Mouse (Mus musculus): Measurements from ENCODE around the gene Gm20532. TPM values are rescaled to one million over a fixed set of nuclear protein-coding genes. Genes with fewer than 3 reads are reported as not detected.

Gm20532 gene
- polyA plus RNA-seq, 1 experiment from 2014 or later, result not detected

DNA sequence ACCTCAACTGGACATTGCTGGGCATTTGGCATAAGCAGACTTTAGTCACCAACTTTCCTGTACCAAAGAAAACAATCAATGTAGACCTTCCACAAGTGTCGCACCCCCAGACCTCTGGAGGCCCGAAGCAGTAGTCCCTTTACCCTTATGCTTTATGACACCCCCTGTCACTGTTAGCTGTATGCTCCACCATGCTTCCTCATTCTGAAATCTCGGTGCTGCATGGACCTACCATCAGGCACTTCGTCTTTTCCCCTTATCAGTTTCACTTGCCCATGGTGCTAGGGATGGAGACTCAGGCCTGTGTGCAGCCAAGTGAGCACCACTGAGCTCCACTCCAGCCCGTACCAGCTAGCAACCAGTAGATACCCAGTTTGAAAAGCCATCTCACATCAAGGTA, 51.6 kb downstream of the Gm20532 start:
- H3K27me3 ChIP-seq, result no peaks in the 10 kb centered on the region
- H3K9ac ChIP-seq, result peak overlapping the region; percentile 96; the same call in 1 of the 2 replicates
- no peak overlapping the region for H3K27ac ChIP-seq
- peaks cover 25% of the 10 kb centered on the region for H3K4me1 ChIP-seq
- H3K4me2 ChIP-seq (replicated peaks), result peak overlapping the region; percentile 79
- H3K36me3 ChIP-seq, result peaks cover 43% of the 10 kb centered on the region
- ATAC-seq (ENCODE audit: insufficient number of reproducible peaks, insufficient read depth, low FRiP score, low TSS enrichment), result no peak
- 85% methylated on average over 5 of the region's 5 CpGs for WGBS
- no peaks in the 10 kb centered on the region for H3K9me3 ChIP-seq
- peak overlapping the region; percentile 94 for H3K4me3 ChIP-seq

GRCm38 (mm10) chr2:26638572-26638971, 52.1 kb downstream of the Gm20532 start:
- H3K9me3 ChIP-seq, result no peaks in the 10 kb centered on the region
- WGBS, result 71% methylated on average over 5 of the region's 5 CpGs
- ATAC-seq (ENCODE audit: insufficient number of reproducible peaks, insufficient read depth, low FRiP score, low TSS enrichment), result no peak
- H3K9ac ChIP-seq, result peak overlapping the region; percentile 96
- H3K36me3 ChIP-seq, result peaks cover 41% of the 10 kb centered on the region
- no peak overlapping the region for H3K27ac ChIP-seq
- peak overlapping the region; percentile 94 for H3K4me3 ChIP-seq
- H3K27me3 ChIP-seq, result no peaks in the 10 kb centered on the region
- H3K4me2 ChIP-seq (replicated peaks), result peak overlapping the region; percentile 79
- H3K4me1 ChIP-seq, result peaks cover 25% of the 10 kb centered on the region

DNA sequence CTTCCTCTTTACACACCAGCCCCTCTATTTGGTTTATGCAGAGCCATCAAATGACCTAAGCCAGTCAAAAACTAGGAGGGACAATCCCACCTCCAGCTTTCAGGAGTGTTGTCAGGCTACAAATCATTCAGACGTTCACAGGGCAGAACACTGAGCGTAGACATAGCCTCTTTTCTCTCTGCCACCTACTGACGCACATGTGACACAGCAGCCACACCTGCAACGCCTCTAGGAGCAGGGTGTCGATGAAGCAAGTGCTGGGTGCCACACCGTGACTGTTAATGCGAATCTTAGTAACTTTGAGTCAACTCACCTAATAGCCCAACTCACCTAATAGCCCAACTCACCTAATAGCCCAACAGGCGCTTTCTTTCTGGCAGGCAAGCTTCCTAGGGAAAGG, 52.6 kb downstream of the Gm20532 start:
- Histone ChIP-seq H3K4me2 (replicated peaks) (peak overlapping the region; percentile 79), H3K4me3 (peak overlapping the region; percentile 94), H3K27me3 (no peaks in the 10 kb centered on the region), H3K36me3 (peaks cover 41% of the 10 kb centered on the region), H3K4me1 (peaks cover 25% of the 10 kb centered on the region), H3K27ac (0 out of 2 replicates have a peak overlapping the region, but pooled peaks have one; percentile 46), H3K9me3 (no peaks in the 10 kb centered on the region), H3K9ac (peak overlapping the region; percentile 96)
- WGBS, result 5% methylated on average over 8 of the region's 8 CpGs
- ATAC-seq (ENCODE audit: insufficient number of reproducible peaks, insufficient read depth, low FRiP score, low TSS enrichment), result no peak

DNA sequence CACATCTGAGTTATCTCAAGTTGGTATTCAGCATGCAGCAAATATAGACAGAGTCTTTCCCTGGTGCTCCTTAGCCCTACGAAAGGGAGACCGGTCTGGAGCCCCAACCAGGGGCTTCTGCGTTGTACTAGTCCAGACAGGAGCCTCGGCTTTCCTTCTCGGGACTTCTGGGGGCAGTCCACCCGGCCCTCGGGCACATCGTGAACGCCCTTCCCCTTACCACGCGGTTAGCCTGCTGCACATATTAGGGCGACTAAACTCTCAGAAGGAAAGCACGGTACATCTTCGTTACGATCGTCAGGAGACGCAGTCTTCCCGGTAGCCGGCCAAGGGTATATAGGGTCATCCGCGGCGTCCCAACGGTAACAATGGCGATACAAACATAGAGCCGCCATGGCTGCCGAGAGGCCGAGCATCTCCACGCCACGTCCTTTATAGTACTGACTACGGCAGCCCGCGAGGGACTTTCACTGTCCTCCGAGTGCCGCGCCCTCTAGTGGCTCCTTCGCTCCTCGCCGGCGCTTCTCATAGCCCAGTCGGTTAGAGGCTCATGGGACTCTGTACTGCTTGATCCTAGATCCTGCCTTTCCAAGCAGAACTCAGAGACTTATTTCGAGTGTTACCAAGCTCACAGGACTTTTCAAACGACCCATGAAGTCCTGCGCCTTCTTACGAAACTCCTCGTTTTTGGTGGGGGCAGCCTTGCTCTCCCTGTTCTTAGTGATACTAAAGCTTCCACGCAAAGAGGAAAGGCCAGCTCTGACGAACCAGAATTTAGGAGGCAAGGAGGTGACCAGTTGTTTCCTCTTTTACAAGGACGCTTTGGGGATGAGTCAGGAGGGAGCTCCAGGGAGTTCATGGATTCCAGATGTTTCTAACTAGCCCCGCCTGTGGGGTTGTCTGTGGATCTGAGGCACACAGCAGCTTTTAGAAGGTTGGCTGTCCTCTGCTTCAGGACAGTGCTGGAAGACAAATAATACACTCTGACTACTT, 53.7 kb downstream of the Gm20532 start:
- no peaks in the 10 kb centered on the region for H3K27me3 ChIP-seq
- WGBS, result 3% methylated on average over 49 of the region's 49 CpGs
- ATAC-seq (ENCODE audit: insufficient number of reproducible peaks, insufficient read depth, low FRiP score, low TSS enrichment), result peak; percentile 70

GRCm38 (mm10) chr2:26641006-26641647, 54.7 kb downstream of the Gm20532 start:
- H3K27me3 ChIP-seq, result no peaks in the 10 kb centered on the region
- H3K4me1 ChIP-seq, result peaks cover 25% of the 10 kb centered on the region
- no peak overlapping the region for H3K27ac ChIP-seq
- no peak overlapping the region for H3K4me3 ChIP-seq
- no peak overlapping the region; the same call in 1 of the 2 replicates for H3K9ac ChIP-seq
- H3K9me3 ChIP-seq, result no peaks in the 10 kb centered on the region
- WGBS, result 77% methylated on average over 7 of the region's 7 CpGs
- no peak overlapping the region for H3K4me2 ChIP-seq (replicated peaks)
- peaks cover 27% of the 10 kb centered on the region for H3K36me3 ChIP-seq
- ATAC-seq (ENCODE audit: insufficient number of reproducible peaks, insufficient read depth, low FRiP score, low TSS enrichment), result no peak

More for the DNA sequence above, 53.7 kb downstream of the Gm20532 start:
- Histone ChIP-seq H3K27ac (peak overlapping the region; percentile 80), H3K4me3 (peak overlapping the region; percentile 94), H3K9me3 (no peaks in the 10 kb centered on the region), H3K4me1 (peaks cover 25% of the 10 kb centered on the region), H3K4me2 (replicated peaks) (peak overlapping the region; percentile 79), H3K9ac (peak overlapping the region; percentile 96), H3K36me3 (peaks cover 37% of the 10 kb centered on the region)

DNA sequence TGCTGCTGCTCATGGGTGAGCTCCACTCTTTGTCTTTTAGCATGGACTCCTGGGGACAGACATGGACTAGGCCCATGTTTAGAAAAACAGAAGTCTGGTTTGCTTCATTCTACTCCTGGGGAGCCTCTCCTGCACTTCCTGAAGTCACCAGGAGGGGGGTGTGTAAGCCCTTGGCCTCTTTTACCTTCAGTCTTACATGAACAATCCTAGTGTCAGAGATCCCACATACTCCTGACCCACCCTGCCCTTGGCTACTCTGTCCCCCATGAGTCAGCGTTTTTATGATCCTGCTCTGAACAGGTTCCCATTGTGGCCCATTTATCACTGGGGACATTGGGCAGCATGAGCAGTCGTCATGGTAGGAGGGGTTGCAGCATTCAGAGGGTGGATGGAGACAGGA, 57.5 kb downstream of the Gm20532 start:
- Histone ChIP-seq H3K27ac (no peak overlapping the region), H3K4me3 (no peak overlapping the region), H3K4me2 (replicated peaks) (no peak overlapping the region), H3K9me3 (no peaks in the 10 kb centered on the region), H3K4me1 (peaks cover 8% of the 10 kb centered on the region), H3K9ac (no peak overlapping the region), H3K36me3 (no peaks in the 10 kb centered on the region), H3K27me3 (no peaks in the 10 kb centered on the region)
- ATAC-seq (ENCODE audit: insufficient number of reproducible peaks, insufficient read depth, low FRiP score, low TSS enrichment), result no peak
- 58% methylated on average over 2 of the region's 2 CpGs for WGBS

DNA sequence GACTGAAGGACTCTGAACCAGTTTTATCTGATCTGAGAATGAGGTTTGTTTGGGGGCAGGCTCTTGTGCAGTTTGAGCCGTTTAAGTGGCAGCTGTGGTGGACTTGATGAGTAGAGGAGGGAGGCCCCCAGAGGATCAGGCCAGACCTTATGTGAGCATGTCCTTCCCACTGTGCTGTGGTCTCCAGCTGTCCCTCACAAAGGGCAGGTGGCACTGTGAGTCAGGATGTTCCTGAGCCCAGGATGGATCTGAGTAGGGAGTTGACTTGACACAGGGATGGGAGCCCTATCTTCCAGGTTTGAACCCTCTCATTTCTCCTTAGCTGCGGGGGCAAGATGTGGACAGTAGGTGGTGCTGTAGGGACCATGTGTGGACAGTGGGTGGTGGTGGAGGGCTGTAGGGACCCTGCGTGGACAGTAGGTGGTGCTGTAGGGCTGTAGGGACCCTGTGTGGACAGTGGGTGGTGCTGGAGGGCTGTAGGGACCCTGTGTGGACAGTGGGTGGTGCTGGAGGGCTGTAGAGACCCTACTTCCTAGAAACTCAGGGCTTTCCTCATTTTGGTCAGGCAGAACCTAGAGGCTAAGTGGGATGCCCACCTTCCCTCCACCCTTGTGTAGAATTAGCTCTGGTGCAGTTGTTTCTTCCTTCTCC, 60.3 kb downstream of the Gm20532 start:
- Histone ChIP-seq H3K27ac (no peak overlapping the region), H3K9me3 (no peaks in the 10 kb centered on the region), H3K36me3 (no peaks in the 10 kb centered on the region), H3K4me2 (replicated peaks) (no peak overlapping the region), H3K9ac (no peak overlapping the region), H3K4me3 (no peak overlapping the region), H3K4me1 (no peaks in the 10 kb centered on the region), H3K27me3 (no peaks in the 10 kb centered on the region)
- WGBS, result 27% methylated on average over 3 of the region's 3 CpGs
- ATAC-seq (ENCODE audit: insufficient number of reproducible peaks, insufficient read depth, low FRiP score, low TSS enrichment), result peak; percentile 90

- Histone ChIP-seq H3K4me3 (no peak overlapping the region), H3K27me3 (no peaks in the 10 kb centered on the region), H3K4me2 (replicated peaks) (no peak overlapping the region), H3K4me1 (no peaks in the 10 kb centered on the region), H3K27ac (no peak overlapping the region), H3K36me3 (no peaks in the 10 kb centered on the region), H3K9me3 (no peaks in the 10 kb centered on the region), H3K9ac (no peak overlapping the region)
- 78% methylated on average over 1 of the region's 1 CpGs for WGBS
- no peak for ATAC-seq (ENCODE audit: insufficient number of reproducible peaks, insufficient read depth, low FRiP score, low TSS enrichment)
These were observed 68.2 kb downstream of the Gm20532 start for GRCm38 (mm10) chr2:26654687-26655086.

DNA sequence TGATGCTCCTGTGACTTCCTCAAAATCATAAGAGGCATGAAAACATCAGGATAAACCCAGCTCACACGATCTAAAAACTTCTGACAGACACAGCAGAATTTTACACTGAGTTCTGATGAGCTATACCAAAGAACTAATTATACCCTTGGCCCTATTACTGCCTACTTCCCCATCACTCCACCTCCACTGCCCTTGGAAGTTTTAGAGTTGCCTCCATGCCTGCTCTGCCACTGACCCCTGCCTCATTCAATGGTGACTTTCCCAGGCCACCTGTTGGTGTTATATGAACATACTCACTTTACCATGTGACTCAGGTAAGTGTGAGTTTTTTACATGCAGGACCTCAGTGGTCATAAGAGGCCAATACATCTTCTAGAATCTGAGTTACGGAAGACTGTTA, 71.0 kb downstream of the Gm20532 start:
- 81% methylated on average over 2 of the region's 2 CpGs for WGBS
- no peak for ATAC-seq (ENCODE audit: insufficient number of reproducible peaks, insufficient read depth, low FRiP score, low TSS enrichment)

DNA sequence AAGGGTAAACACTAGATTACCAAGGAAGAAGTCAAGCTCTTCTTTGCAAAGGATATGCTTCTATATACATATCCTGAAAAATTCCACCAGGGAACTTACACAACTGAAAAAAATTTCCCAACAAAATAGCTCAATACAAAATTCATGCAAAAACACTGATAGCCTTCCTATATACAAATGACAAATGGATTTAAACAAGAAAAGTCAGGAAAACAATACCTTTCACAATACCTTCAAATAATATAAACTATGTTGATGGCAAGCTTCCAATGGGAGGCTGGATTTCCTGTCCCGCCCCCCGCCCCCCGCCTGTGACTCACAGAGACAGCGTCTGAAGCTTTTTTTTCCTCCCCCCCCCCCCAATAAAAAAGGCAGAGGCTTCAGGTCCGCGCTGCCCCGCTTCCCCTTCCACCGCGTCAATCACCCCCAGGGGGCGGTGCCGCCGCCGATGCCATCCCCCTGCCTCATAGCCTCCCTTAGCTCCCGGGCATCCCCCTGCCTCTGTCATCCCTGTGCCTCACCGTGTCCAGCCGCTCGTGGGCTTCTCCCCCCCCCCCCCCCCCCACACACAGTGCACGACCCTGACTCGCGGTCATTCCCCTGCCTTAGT, 74.8 kb downstream of the Gm20532 start:
- Histone ChIP-seq H3K9me3 (no peaks in the 10 kb centered on the region), H3K4me1 (0 out of 2 replicates have a peak, but pooled peaks cover 5% of the 10 kb centered on the region), H3K9ac (peak overlapping the region; percentile 33; the same call in 1 of the 2 replicates), H3K27me3 (peaks cover 6% of the 10 kb centered on the region; the same call in 1 of the 2 replicates), H3K36me3 (no peaks in the 10 kb centered on the region), H3K4me3 (peak overlapping the region; percentile 27), H3K4me2 (replicated peaks) (peak overlapping the region; percentile 62), H3K27ac (no peak overlapping the region)
- ATAC-seq (ENCODE audit: insufficient number of reproducible peaks, insufficient read depth, low FRiP score, low TSS enrichment), result no peak
- 4% methylated on average over 17 of the region's 20 CpGs for WGBS

More for the DNA sequence above, 71.0 kb downstream of the Gm20532 start:
- H3K9me3 ChIP-seq, result no peaks in the 10 kb centered on the region
- no peak overlapping the region for H3K9ac ChIP-seq
- H3K27ac ChIP-seq, result no peak overlapping the region
- H3K4me1 ChIP-seq, result 0 out of 2 replicates have a peak, but pooled peaks cover 5% of the 10 kb centered on the region
- H3K4me2 ChIP-seq (replicated peaks), result no peak overlapping the region
- H3K27me3 ChIP-seq, result peaks cover 4% of the 10 kb centered on the region; the same call in 1 of the 2 replicates
- H3K4me3 ChIP-seq, result no peak overlapping the region
- H3K36me3 ChIP-seq, result no peaks in the 10 kb centered on the region
